Mouse (Mus musculus) kidney, embryonic 14.5 days (tissue): ENCODE measurements at regions not wholly inside any gene's neighbourhood (a gene's known extent, or its start where the extent isn't known, plus 50 kb on each side); places are given as distances from the start of the nearest gene placed in this dataset.

Source experiments
- ATAC-seq: fragments of 200-750 bp; cut with Nextera tagmentation; 2 replicates; pipeline ENCODE4 v1.8.0; 2017; ENCODE audit warnings: moderate number of reproducible peaks, mild to moderate bottlenecking, moderate TSS enrichment, moderate library complexity; ENCODE audit not compliant: low FRiP score, low TSS enrichment
- H3K27ac ChIP-seq: fragments of 300-500 bp; sonication (generic); 2 replicates; pipeline ENCODE4 v1.5.1; 2014; ENCODE audit warnings: low read depth, mild to moderate bottlenecking, low read length, moderate library complexity, mixed read lengths
- H3K27me3 ChIP-seq: fragments of 300-500 bp; sonication (generic); 2 replicates; pipeline ENCODE4 v1.6.1; 2014; ENCODE audit warnings: mild to moderate bottlenecking, low read length; ENCODE audit not compliant: control insufficient read depth, insufficient read depth
- H3K36me3 ChIP-seq: fragments of 300-500 bp; sonication (generic); 2 replicates; pipeline ENCODE4 v1.6.1; 2014; ENCODE audit warnings: low read length, mixed read lengths; ENCODE audit not compliant: control insufficient read depth, insufficient read depth
- H3K4me1 ChIP-seq: fragments of 300-500 bp; sonication (generic); 2 replicates; pipeline ENCODE4 v1.6.1; 2014; ENCODE audit warnings: low read length, mixed read lengths; ENCODE audit not compliant: control insufficient read depth, insufficient read depth
- H3K4me2 ChIP-seq: fragments of 300-500 bp; sonication (generic); replicated peaks from 2 replicates; pipeline ENCODE4 v1.6.1; 2014; ENCODE audit warnings: low read depth, mild to moderate bottlenecking, low read length
- H3K4me3 ChIP-seq: fragments of 300-500 bp; sonication (generic); 2 replicates; pipeline ENCODE4 v1.5.1; 2014; ENCODE audit warnings: mild to moderate bottlenecking, low read length
- H3K9ac ChIP-seq: fragments of 300-500 bp; sonication (generic); 2 replicates; pipeline ENCODE4 v1.6.1; 2014; ENCODE audit warnings: low read depth, mild to moderate bottlenecking, low read length, moderate library complexity
- H3K9me3 ChIP-seq: fragments of 300-500 bp; sonication (generic); 2 replicates; pipeline ENCODE4 v1.6.1; 2016; ENCODE audit warnings: low read length; ENCODE audit not compliant: control insufficient read depth
- WGBS: fragments of 180-500 bp; shearing (Covaris S2); extraction: QIAGEN DNeasy Blood & Tissue Kit; methylation state at CpG from one replicate; pipeline ENCODE4 v1.1.7; 2014; 5-methylcytosine and 5-hydroxymethylcytosine counted together

GRCm38 (mm10) chr11:113074328-113074727, 292.3 kb downstream of the Sox9 start:
- Histone ChIP-seq H3K4me2 (no peak overlapping the region), H3K4me1 (no peaks in the 10 kb centered on the region), H3K36me3 (no peaks in the 10 kb centered on the region), H3K9ac (no peak overlapping the region), H3K27me3 (no peaks in the 10 kb centered on the region), H3K9me3 (no peaks in the 10 kb centered on the region), H3K27ac (no peak overlapping the region), H3K4me3 (no peak overlapping the region)
- ATAC-seq: no peak
- WGBS: 85% methylated on average over 9 of the region's 9 CpGs

GRCm38 (mm10) chr11:113076371-113076770, 294.3 kb downstream of the Sox9 start:
- H3K4me2 ChIP-seq: no peak overlapping the region
- no peak for ATAC-seq
- H3K27me3 ChIP-seq: no peaks in the 10 kb centered on the region
- H3K9me3 ChIP-seq: no peaks in the 10 kb centered on the region
- H3K27ac ChIP-seq: no peak overlapping the region
- 90% methylated on average over 4 of the region's 4 CpGs for WGBS
- no peak overlapping the region for H3K4me3 ChIP-seq
- H3K36me3 ChIP-seq: no peaks in the 10 kb centered on the region
- no peaks in the 10 kb centered on the region for H3K4me1 ChIP-seq
- H3K9ac ChIP-seq: no peak overlapping the region

GRCm38 (mm10) chr11:113080311-113080710, 298.3 kb downstream of the Sox9 start:
- WGBS: 96% methylated on average over 2 of the region's 2 CpGs
- Histone ChIP-seq H3K4me1 (0 out of 2 replicates have a peak, but pooled peaks cover 5% of the 10 kb centered on the region), H3K27ac (no peak overlapping the region), H3K4me2 (no peak overlapping the region), H3K4me3 (no peak overlapping the region), H3K9ac (no peak overlapping the region), H3K36me3 (no peaks in the 10 kb centered on the region), H3K27me3 (no peaks in the 10 kb centered on the region), H3K9me3 (no peaks in the 10 kb centered on the region)
- ATAC-seq: no peak

- Histone ChIP-seq H3K27ac (no peak overlapping the region), H3K4me1 (peaks cover 12% of the 10 kb centered on the region), H3K9me3 (no peaks in the 10 kb centered on the region), H3K9ac (no peak overlapping the region), H3K4me3 (no peak overlapping the region), H3K36me3 (no peaks in the 10 kb centered on the region), H3K27me3 (no peaks in the 10 kb centered on the region), H3K4me2 (no peak overlapping the region)
- 78% methylated on average over 6 of the region's 6 CpGs for WGBS
- ATAC-seq: no peak
These were observed 302.4 kb downstream of the Sox9 start for GRCm38 (mm10) chr11:113084442-113084841.

GRCm38 (mm10) chr11:113085556-113085955, 303.5 kb downstream of the Sox9 start:
- peak; percentile 28; the same call in 1 of the 2 replicates for ATAC-seq
- no peak overlapping the region for H3K4me2 ChIP-seq
- 57% methylated on average over 9 of the region's 9 CpGs for WGBS

GRCm38 (mm10) chr11:113087084-113087483, 305.1 kb downstream of the Sox9 start:
- H3K4me2 ChIP-seq: peak overlapping the region; percentile 21; the same call in 1 of the 2 replicates
- peaks cover 12% of the 10 kb centered on the region for H3K4me1 ChIP-seq
- ATAC-seq: no peak
- H3K9ac ChIP-seq: peak overlapping the region; percentile 37; the same call in 1 of the 2 replicates
- no peaks in the 10 kb centered on the region for H3K9me3 ChIP-seq
- H3K27ac ChIP-seq: no peak overlapping the region
- no peaks in the 10 kb centered on the region for H3K27me3 ChIP-seq
- H3K36me3 ChIP-seq: no peaks in the 10 kb centered on the region
- 31% methylated on average over 9 of the region's 9 CpGs for WGBS
- no peak overlapping the region for H3K4me3 ChIP-seq

More at GRCm38 (mm10) chr11:113085556-113085955, 303.5 kb downstream of the Sox9 start:
- Histone ChIP-seq H3K36me3 (no peaks in the 10 kb centered on the region), H3K9ac (no peak overlapping the region), H3K4me1 (peaks cover 12% of the 10 kb centered on the region), H3K9me3 (no peaks in the 10 kb centered on the region), H3K27ac (no peak overlapping the region), H3K4me3 (no peak overlapping the region), H3K27me3 (no peaks in the 10 kb centered on the region)

- ATAC-seq: no peak
- Histone ChIP-seq H3K9me3 (no peaks in the 10 kb centered on the region), H3K4me3 (no peak overlapping the region), H3K36me3 (no peaks in the 10 kb centered on the region), H3K4me1 (peaks cover 7% of the 10 kb centered on the region), H3K27me3 (no peaks in the 10 kb centered on the region), H3K27ac (no peak overlapping the region), H3K4me2 (no peak overlapping the region), H3K9ac (no peak overlapping the region)
- WGBS: 88% methylated on average over 11 of the region's 11 CpGs
These were observed 307.8 kb downstream of the Sox9 start for GRCm38 (mm10) chr11:113089637-113090351.

- Histone ChIP-seq H3K27ac (no peak overlapping the region), H3K9ac (no peak overlapping the region), H3K4me2 (no peak overlapping the region), H3K27me3 (no peaks in the 10 kb centered on the region), H3K36me3 (no peaks in the 10 kb centered on the region), H3K9me3 (no peaks in the 10 kb centered on the region), H3K4me3 (no peak overlapping the region), H3K4me1 (peaks cover 8% of the 10 kb centered on the region)
- 68% methylated on average over 8 of the region's 8 CpGs for WGBS
- ATAC-seq: peak; percentile 33; the same call in 1 of the 2 replicates
These were observed 310.0 kb downstream of the Sox9 start for GRCm38 (mm10) chr11:113091901-113092568.

- ATAC-seq: no peak
- Histone ChIP-seq H3K27ac (no peak overlapping the region), H3K27me3 (no peaks in the 10 kb centered on the region), H3K4me3 (no peak overlapping the region), H3K4me2 (no peak overlapping the region), H3K4me1 (peaks cover 4% of the 10 kb centered on the region), H3K36me3 (no peaks in the 10 kb centered on the region), H3K9me3 (no peaks in the 10 kb centered on the region), H3K9ac (no peak overlapping the region)
- WGBS: 83% methylated on average over 13 of the region's 13 CpGs
These were observed 311.9 kb downstream of the Sox9 start for GRCm38 (mm10) chr11:113093895-113094445.
